Mouse (Mus musculus) gastrocnemius, adult 8-10 months (tissue): ENCODE data around the gene Erich6. TPM values are rescaled to one million over a fixed set of nuclear protein-coding genes. Genes with fewer than 3 reads are reported as not detected.

Experiments used
- DNase-seq, 2 experiments: peaks; one replicate each; pipeline ENCODE4 v3.0.0; 2022; ENCODE audit warnings: low spot score in 2 of 2
- total RNA-seq, 4 experiments: library from RNA; stranded (reverse); gene quantifications; 2 replicates each; pipeline ENCODE4 v1.2.4; 2022

Gene Erich6
- total RNA-seq, result not detected

DNA sequence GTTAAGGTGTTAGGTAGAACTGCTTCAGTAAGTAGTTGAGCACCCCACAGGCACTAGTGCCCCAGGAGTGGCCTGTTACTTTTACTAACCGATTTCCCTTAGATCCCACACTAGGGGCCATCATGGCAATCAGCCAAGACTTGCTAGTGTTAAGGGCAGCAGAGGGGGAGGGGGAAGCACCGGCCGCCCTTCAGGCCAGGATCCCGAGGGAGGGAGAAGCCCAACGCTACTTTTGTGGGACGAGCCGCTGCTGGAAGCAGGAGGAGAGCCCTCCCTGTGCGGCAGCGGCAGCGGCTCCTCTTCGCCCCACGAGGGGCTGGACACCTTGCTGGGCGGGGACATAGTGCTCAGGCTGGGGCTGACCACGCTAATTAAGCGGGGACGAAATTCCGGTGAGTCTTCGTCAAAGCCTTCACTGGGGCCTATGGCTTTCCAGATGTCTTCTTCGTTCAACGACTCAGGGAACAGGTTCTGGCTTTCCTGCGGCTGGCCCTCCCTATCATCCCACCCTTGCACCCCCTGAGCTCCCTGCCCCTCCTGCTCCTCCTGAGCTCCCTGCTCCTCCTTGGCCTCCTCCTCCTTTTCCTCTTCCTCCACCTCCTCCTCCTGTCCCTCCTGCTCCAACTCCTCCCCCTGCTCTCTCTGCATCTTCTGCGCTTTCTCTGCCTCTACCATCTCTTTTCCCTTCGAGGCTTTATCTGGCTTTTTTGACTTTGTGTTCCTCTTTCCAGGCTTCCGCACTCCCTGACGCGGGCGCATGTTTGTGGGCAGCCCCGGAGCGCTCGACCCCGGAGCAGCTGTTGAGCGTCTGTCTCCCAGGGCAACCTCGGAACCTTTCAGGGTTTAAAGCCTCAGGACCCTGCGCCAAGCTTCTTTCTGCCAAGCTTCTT, at the start of gene Erich6:
Gene Erich6, minus strand, starts transcription at position 802 of the 890 bp plus-strand sequence.
- DNase-seq, result no peak

DNA sequence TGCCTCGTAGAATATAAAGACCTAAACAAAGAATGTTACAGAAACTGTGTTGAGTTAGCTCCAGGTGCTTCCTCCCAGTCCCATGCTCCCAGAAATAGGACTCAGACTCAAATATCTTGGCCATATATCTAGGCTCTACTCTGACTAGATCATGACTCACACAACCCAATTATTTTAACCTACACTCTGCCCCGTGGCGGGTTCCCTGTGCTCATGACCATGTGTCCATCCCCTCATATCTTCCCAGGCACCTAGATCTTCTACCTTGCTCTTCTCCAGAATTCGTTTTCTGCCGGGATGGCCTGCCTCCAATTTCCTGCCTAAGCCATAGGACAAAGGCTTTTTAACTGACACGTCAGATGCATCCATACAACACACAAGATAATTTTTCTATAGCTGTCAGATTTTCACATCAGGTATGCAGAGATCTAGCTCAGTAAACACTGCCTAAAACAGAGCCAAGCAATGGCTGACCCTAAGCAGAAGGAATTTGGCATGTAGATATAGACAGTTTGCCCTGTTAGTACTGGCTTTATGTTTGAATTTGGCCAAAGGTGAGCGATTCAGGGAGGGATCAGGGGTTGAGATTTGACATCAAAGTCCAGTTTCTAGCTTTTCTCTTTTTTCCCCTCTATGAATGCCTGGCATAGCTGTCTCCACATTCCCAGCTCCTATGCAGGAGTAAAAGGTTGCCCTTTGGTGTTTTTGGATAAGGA, 49.4 kb upstream of the Erich6 start:
- DNase-seq, result no peak

DNA sequence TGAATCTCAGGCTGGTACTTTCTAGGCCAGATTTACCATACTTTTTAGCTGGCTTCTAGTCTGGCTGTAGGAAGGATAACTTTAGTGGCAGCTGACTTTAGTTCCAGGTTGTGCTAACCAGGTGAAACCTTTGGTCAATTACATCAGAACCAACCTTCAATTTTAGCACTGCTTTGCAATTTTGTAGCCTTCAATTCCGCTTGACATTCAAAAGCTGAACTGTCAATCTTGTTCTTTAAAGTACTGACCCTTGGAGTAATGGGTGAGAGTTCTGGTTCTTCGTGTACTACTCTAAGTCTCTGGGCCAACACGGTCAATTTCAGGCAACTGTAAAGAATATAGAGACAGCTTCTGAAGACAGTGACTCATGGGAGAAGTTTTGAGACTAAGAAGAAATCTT, 48.4 kb upstream of the Erich6 start:
- DNase-seq, result no peak

DNA sequence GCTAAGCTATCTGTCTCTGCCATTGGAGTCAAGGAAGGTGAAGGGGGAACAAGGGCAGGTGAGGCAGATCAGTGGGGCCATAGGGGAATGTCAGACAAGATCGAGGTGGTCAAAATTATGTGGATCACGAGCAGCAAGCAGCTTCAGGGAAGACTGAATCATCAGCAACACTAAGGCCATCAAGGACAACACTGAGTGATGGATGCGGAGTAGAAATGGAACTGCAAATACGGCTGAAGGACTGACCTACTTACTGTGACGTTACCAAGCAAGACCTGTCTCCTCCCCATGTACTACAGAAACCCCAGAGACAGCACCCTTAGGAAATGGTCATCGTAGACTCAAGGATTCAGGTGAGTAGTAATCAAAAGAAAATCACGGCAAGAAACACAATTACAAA, 46.3 kb upstream of the Erich6 start:
- no peak for DNase-seq

GRCm38 (mm10) chr3:58682336-58682735, 45.3 kb upstream of the Erich6 start:
- DNase-seq, result no peak

- no peak for DNase-seq
Observed at GRCm38 (mm10) chr3:58681831-58682230, 44.8 kb upstream of the Erich6 start.

- DNase-seq, result no peak
Observed at GRCm38 (mm10) chr3:58680943-58681637, 44.1 kb upstream of the Erich6 start.

DNA sequence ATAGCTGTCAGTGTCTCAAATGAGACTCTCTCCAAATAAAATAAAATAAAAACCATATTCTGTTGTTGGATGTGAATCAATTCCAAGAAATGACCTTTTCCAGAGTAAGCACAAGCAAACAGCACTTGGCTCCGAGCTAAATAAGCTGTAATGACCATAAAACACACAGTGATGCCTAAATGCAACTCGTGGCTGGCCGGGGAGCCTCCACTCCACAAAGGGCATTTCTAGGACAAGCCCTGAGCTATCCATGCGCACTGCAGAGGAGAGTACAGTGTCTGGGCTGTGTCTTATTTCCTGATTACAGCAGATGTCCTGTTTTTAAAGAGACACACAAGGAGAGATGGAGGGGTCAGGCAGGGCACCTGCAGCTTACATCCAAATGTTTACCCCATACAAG, 43.0 kb upstream of the Erich6 start:
- DNase-seq, result no peak

- DNase-seq, result no peak
Observed at GRCm38 (mm10) chr3:58678905-58679304, 41.9 kb upstream of the Erich6 start.

GRCm38 (mm10) chr3:58678384-58678783, 41.4 kb upstream of the Erich6 start:
- DNase-seq, result no peak

GRCm38 (mm10) chr3:58677615-58678014, 40.6 kb upstream of the Erich6 start:
- DNase-seq, result no peak

GRCm38 (mm10) chr3:58673295-58673694, 36.3 kb upstream of the Erich6 start:
- DNase-seq, result no peak

- no peak for DNase-seq
Observed at GRCm38 (mm10) chr3:58672481-58673183, 35.6 kb upstream of the Erich6 start.

GRCm38 (mm10) chr3:58671616-58672250, 34.7 kb upstream of the Erich6 start:
- no peak for DNase-seq

GRCm38 (mm10) chr3:58663970-58664369, 27.0 kb upstream of the Erich6 start:
- no peak for DNase-seq

GRCm38 (mm10) chr3:58660636-58661035, 23.6 kb upstream of the Erich6 start:
- no peak for DNase-seq

- peak; percentile 36 to 38 for DNase-seq
Observed at GRCm38 (mm10) chr3:58657356-58657755, 20.3 kb upstream of the Erich6 start.

- no peak for DNase-seq
Observed at GRCm38 (mm10) chr3:58655362-58656130, 18.5 kb upstream of the Erich6 start.

DNA sequence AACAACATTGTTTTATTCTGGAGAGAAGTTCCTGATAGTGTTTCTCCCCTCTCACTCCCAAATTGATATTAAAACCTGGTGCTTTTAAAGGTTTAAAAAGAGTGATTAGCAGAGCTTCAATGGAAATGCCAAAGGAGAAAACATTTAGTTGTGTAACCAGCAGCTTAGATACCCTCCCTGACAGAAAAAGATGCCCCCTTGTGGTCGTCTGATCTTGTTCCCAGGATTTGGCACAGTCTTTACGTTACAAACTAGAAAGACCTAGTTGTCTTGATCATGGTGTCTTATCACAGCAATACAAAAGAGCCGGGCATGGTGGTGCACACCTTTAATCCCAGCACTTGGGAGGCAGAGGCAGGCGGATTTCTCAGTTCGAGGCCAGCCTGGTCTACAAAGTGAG, 16.9 kb upstream of the Erich6 start:
- no peak for DNase-seq

DNA sequence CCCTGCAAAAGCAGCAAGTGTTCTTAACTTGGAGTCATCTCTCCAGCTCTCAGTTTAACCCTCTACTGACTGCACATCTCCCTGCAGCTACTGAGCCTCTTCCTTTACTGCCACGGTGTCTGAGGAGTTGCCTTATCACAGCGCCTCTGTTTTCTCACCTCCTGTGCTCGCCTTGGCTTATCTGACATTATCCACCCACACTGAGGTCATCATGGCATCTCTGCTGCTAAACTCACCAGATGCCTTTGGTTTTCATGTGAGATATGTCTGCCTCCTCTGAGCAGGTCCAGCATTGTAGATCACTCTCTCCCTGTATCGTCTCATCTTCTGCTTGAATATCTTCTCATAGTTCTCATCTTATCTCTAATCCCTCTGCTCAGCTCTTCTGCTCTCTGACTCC, 13.3 kb upstream of the Erich6 start:
- no peak for DNase-seq
